Mouse (Mus musculus) CD4-positive, CD25-positive, alpha-beta regulatory T cell, adult 2 months (primary cell): ENCODE measurements around the gene Pnp2.
"Not testable (repeated sequence)": the region's sequence is repeated elsewhere in the genome, so short reads cannot be mapped to it uniquely, and the experiment has no call there.

Experiments
- DNase-seq: peaks from one replicate; pipeline ENCODE4 v3.0.0-alpha.2; 2012; ENCODE audit warnings: low read depth, low spot score

Pnp2 gene

DNA sequence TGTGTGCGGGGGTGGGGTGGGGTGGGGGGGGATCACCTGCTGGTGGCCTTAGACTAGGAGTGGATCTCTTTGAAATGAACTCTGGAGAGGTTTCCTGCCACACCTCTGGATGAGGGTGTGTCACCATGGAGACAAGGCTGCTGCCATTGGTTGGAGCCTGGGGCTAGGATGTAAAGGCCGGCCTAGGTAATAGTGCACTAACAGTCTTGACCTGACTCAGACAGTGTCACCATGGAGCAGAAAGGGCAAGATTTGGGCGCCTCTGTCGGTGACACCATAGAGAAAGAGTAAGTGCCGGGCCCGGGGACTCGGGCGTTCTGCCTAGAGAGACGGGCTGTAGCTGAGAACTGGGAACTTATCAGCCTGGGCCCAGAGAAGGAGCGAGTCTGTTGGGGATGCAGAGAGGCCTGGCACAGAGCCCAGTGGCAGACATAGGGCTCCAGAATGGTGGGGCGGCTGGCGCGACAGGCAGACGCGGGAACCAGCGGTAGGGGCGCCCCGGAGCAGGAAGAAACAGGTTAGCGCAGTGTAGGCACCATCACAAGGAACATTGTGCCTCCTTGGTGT, at the start of gene Pnp2:
Gene Pnp2 (plus strand): TSS at position 51 of the 567 bp plus-strand sequence.
- DNase-seq, result peak; percentile 59

DNA sequence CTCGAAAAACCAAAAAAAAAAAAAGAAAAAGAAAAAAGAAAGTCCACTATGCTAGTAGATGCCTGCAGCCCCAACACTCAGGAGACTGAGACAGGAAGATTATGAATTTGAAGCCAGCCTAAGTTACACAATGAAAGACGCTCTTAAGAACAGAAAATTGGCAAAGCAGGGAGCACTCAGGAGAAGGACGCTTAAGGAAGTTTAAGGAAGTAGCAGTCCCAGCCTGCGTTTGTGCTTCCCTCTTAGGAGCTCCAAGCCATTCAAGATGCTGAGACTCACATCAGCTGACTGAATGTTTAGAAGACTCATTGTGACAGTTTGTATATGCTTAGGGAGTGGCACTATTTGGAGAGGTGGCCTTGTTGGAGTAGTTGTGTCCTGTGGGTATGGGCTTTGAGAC, 47.7 kb upstream of the Pnp2 start:
- DNase-seq, result no peak

DNA sequence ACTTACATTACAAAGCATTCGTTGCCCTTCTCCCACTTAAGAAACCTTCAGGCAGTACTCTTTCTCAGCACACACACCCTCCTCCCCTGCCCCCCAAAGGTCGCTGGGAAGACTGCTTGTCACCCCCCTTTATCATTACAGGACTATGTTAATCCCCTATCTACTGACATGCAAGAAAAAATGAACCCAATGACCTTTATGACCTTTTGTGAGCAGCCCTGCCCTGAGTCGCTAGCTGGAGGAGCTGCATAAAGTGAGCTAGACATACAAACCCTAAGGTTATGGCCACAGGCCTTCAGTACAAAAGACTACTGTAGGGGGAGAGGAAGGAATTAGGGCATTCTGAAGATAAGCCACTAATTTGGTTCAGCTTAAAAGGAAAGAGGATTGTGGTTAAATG, 44.4 kb upstream of the Pnp2 start:
- DNase-seq, result no peak

DNA sequence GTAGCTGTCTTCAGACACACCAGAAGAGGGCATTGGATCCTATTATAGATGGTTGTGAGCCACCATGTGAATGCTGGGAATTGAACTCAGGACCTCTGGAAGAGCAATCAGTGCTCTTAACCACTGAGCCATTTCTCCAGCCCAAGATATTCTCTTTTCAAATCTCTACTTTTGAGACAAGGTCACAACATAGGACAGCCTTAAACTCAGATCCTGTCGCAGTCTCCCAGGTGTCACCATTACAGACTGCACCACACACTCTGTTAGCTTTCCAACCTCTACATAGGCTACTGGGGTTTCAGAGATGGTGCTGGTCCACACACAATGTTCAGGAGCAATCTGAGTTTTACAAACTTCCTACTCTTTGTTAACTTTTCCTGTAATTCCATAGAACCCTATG, 32.4 kb upstream of the Pnp2 start:
- peak; percentile 19 for DNase-seq

DNA sequence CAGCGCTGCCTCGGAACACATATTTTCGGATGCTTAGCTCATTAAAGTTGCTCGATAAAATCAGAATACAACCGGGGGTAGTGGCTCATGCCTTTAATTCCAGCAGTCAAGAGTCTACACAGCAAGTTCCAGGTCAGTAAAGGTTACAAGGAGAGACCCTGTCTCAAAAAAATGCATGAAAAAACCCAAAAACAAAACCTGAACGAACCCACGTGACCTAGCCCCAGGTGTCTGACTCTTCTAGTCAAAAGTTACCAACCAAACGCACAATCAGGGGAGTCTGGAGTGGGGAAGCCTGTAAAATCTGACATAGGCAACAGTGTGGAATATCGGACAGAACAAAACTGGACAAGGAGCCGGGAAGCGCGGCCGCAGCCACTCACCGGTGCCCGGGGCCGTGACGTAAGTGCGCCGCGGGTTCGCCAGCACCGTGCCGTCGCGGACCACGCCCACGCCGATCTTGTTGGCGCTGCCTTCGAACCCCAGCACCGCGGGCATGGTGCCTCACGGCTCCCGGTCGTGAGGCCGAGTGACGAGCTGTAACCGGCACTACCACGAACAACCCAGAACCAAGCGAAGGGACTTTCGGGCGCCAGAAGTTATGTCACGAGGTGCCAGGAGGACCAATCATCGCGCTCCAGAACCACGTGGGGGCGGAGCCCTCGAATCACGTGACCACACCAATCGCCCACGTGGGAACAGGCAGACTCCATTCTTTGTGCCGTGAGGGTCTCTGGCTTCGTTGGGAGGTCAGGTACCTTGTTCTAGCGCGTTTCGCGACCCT, 31.3 kb upstream of the Pnp2 start, which contains the start of the genes Osgep and Apex1:
Gene Osgep (minus strand): TSS at position 613 of the 784 bp plus-strand sequence.
Gene Apex1 (plus strand): TSS at position 688 of the 784 bp plus-strand sequence.
- DNase-seq, result peak; percentile 99

DNA sequence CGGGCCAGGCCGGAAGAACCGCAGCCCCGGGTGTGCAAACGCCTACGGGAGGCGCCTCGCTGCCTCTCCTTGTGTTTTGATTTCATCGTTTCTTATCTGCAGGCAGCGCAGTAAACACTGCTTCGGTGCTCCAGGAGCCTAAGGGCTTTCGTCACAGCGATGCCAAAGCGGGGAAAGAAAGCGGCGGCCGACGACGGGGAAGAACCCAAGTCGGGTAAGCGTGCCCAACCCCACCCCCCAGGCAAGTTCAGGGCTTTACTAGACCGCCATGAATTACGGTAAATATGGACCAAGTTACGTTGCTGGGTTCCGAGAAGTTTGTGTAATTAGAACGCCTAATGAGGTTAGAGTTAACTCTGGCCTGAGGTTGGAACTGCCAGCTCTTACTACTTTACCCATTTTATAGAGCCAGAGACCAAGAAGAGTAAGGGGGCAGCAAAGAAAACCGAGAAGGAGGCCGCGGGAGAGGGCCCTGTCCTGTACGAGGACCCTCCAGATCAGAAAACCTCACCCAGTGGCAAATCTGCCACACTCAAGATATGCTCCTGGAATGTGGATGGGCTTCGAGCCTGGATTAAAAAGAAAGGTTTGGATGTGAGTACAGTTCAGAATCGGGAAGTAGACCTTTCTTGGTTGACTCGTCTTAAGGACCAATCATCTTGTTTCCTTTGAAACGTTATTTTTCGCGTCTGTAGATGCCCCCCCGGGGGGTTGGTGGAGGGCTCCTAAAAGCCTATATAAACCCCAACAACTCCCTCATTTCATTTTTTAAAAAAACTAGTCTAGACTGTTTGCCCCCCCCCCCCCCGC, 30.5 kb upstream of the Pnp2 start:
- no peak for DNase-seq

DNA sequence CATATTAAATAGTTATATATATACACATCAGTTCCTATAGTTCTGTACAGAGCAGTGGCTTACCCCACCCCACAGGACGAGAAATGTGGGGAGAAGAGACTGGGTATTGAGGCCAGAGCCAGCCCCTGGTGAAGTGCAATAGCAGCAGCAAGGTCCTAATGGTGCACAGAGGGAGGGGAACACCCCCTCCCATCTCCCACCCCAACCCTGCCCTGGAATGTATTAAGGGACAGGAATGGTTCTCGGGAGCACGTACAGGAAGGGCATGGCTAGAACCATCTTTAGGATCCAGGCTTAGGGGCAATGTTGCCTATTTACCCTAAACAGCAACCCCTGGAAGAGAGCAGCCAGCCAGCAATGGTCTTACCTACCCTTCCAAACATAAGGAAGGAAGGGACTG, 28.4 kb upstream of the Pnp2 start:
- DNase-seq, result no peak

DNA sequence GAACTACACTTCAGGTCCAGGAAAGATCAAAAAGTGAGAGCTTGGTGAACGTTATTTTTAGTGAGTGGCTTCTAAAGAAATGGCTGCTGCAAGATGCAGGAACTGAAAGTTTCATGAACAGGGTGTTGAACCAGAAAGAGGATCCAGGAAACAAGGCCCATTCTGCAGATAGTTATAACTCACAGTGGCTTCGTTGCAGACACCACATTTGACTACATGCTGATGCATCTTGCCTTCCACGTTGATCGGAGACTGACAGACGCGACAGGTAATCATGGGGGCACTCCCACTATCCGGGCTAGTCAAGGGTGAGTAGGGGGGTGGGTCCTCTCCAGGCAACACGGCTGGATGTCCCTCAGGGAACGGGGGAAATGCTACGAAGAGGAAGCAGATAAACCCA, 25.8 kb upstream of the Pnp2 start:
- no peak for DNase-seq

DNA sequence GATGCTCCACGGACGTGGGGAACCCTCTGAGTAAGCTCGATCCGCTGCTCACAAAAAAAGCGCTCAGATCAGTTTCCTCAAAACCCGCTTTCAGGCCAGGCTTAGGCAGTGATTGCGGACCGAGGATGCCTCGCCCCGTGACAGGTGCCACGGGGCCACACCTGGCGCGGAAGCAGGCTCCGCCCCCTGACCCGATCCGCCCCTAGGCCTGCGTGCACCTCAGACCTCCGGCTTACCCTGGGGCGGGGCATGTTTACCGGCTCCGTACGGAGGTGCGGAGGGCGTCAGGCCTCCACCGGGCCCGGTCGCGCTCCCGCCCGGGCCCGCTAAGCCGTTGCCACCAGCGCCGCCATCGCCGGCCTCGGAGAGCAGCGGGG, 25.4 kb upstream of the Pnp2 start:
- DNase-seq, result peak; percentile 85

DNA sequence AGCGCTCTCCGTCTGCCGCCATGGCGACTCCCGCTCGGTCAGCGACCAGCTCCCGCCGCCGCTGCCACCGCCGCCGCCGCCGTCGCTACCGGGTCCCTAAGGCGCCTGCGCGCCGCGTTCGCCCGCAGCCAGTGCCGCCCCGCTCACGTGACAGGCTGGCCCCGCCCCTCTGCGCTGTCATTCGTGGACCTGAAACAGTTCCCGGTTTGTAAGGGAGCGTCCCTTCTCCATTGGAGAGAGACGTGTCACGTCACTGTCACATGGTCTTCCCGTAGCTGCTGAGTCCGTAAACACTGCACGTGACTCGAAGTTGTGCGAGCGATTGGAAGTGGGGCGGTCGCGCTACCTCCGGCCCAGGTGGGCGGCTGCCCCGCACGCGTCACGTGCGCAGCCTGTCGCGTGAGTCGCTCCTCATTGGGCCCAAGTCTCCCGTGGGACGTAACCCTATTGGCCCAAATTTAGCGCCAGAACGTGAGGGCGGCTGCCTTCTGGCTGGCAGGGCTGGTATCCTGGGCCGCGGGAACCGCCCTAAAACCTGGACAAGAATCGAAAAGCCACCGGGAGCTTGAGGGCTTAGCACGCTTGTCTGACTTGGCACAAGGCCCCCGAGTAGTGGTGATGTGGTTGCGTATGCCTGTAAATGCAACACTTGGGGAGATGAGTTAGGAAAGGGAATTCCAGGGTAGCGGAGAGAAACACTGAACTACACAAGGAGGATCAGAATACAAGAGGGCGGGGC, 24.9 kb upstream of the Pnp2 start, which contains the start of the genes Pip4p1 and Pnp:
Gene Pip4p1 (minus strand): TSS at position 103 of the 739 bp plus-strand sequence.
Gene Pnp (plus strand): TSS at position 329 of the 739 bp plus-strand sequence.
- peak; percentile 99 for DNase-seq

DNA sequence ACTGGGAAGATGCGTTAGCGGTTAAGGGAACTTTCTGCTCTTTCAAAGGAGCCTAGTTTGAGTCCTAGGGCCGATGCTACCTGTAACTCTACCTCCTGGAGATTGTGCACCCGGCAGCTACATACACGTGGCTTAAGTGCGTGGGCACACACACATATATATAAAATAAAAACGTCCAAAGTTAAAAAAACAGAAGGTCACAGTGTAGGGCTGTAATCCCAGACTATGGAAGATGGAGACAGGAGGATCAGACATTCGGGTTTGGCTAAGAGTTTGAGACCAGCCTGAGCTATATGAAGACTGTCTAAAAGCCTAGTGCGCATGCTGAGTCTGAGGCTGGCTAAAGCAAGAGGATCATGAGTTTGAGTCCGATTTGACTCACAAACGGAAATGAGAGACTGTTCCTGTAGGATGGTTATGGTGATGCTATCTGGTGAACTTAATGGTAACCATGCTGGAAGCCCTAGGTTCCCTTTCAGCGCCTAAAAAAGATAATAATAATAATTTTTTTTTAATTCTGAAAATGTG, 24.2 kb upstream of the Pnp2 start:
- DNase-seq, result no peak

DNA sequence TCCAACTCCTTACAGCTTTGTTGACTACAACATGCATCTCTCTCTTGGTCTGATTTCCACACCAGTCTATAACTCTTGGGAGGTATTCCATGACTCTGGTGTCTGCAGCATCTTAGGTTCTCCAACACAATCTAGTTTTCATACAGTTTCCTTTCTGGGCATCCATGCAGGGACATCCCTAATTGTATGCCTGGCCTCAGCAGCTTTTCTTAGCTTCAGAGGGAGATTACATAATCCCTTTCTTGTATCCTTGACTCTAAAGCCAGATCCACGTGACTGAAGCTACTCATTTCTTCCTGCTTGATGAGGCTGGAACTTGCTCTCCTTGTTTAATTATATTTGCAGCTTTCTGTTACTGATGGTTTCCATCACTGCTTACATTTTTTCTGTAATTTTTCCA, 19.1 kb upstream of the Pnp2 start:
- DNase-seq, result no peak

DNA sequence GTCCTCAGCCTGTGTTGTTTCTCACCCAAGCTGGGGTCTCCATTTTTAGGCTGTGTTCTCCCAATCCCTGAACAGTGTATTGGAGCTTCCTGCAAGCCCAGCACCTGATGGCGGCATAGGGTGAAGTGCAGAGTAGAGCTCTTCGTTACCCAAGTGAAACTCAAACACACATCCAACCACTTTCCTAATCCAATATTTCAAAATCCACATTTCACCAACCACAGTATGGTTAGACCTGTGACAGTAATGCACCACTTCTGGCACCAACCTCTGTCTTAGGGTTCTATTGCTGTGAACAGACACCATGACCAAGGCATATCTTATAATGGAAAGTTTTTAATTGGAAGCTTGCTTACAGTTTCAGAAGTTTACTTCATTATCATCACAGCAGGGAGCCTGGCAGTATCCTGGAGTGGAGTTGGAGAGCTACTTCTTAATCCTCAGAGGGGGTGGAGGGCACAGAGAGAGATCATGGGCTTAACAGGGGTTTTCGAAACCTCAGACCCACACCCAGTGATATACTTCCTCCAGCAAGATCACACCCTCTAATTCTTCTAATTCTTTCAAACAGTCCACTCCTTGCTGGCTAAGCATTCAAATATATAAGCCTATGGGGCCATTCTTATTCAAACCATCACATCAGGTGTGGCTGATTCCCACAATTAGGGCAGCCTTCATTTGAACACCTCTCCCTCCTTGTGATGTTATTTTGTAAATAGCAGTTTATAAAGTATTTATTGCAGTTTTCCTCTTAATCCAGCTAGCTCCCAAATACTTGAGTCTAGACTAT, 17.5 kb upstream of the Pnp2 start:
- no peak for DNase-seq

DNA sequence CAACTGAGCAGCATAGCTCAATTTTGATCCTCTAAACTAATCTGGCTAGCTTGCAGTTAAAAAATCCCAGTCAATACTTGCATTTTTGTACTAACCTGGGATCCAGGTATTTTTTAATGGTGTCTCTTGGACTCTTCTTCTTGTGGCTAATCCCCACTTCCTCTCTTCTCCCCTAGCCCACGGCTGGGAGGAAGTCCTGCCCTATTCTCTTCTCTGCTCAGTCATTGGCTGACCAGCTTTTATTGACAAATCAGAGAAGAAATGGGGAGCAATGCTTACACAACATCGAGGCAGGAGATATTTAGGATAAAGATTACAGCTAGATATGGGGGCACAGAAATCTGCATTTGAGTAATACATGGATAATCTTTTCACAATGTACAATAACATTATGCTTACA, 16.9 kb upstream of the Pnp2 start:
- DNase-seq, result peak; percentile 50

DNA sequence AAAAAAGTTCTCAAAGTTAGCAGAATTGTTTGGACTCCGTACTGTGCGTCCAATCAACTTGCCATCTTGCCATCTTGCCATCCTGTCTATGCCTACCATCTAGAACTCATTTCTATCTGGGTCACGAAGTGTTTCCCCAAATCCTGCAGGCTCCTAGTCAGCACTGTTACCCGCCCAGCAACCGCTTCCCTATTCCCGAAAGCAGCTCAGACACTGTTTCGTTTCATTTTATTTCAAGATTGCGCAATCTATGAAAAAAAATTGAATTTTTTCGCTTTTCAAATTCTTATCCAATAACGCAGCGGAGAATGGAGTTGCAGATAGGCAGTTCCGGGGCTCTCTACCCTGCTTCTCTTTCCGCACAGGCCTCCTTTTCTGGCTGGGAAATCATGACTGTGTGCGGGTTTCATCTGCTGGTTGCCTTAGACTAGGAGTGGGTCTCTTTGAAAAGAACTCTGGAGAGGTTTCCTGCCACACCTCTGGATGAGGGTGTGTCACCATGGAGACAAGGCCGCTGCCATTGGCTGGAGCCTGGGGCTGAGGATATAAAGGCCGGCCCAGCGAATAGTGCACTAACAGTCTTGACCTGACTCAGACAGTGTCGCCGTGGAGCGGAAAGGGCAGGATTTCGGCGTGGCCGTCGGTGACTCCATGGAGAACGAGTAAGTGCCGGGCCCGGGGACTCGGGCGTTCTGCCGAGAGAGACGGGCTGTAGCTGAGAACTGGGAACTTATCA, 11.7 kb upstream of the Pnp2 start, which contains the start of gene Gm49342:
Gene Gm49342 (plus strand): TSS at position 586 of the 736 bp plus-strand sequence.
- peak; percentile 90 for DNase-seq

DNA sequence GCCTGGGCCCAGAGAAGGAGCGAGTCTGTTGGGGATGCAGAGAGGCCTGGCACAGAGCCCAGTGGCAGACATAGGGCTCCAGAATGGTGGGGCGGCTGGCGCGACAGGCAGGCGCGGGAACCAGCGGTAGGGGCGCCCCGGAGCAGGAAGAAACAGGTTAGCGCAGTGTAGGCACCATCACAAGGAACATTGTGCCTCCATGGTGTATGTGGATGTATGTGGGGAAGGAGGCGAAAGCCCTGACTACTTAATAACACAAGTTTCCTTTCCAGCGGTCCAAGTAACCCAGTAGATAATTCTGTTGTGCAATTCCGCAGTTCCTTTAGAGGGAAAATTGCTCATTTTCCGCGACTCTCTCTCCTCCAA, 11.1 kb upstream of the Pnp2 start:
- DNase-seq, result peak; percentile 81

DNA sequence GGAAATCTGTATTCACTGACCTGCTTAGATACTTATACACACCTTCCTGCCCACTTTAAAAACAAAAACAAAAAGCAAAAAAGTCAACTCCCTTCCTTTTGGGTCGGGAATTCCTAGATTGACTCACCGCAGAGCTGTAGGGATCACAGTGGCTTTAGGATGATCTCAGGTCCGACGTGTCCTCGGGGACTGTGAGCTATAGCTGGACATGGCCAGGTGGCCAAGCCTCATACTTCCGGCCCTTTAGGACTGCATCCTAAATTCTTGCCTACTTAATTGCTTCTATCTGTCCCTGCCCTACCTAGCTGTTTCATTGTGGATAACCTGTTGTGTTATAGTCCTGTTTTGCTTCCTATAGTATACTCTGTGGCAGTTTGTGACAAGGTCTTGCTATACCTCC, 10.7 kb upstream of the Pnp2 start:
- DNase-seq, result not testable (repeated sequence)

DNA sequence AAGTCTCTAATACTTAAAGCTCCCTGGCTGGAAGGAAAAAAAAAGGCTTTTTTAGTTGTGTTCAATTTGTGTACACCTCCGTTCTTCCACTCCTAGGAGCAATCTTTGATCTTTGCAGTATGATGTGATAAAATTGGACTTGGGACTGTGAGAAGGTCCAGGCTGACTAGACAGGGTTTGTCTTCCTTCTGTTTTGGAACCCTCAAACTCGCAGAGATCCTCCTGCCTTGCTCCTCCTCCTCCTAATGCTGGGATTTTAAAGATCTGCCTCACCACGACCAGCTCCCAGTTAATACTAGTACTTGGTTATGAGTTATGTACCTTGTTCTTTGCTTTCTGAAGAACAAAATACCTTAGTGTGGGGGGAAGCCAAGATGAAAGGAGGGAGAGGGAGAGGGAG, 10.3 kb upstream of the Pnp2 start:
- DNase-seq, result not testable (repeated sequence)

DNA sequence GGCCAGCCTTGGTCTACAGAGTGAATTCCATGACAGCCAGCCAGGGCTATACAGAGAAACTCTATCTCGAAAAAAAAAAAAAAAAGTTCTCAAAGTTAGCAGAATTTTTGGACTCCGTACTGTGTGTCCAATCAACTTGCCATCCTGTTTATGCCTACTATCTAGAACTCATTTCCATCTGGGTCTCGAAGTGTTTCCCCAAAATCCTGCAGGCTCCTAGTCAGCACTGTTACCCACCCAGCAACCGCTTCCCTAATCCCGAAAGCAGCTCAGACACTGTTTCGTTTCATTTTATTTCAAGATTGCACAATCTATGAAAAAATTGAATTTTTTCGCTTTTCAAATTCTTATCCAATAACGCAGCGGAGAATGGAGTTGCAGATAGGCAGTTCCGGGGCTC, 305 bp upstream of the Pnp2 start:
- no peak for DNase-seq

DNA sequence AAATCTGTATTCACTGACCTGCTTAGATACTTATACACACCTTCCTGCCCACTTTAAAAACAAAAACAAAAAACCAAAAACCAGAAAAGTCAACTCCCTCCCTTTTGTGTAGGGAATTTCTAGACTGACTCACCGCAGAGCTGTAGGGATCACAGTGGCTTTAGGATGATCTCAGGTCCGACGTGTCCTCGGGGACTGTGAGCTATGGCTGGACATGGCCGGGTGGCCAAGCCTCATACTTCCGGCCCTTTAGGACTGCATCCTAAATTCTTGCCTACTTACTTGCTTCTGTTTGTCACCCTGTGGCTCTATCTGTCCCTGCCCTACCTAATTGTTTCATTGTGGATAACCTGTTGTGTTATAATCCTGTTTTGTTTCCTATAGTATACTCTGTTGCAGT, 932 bp downstream of the Pnp2 start:
- not testable (repeated sequence) for DNase-seq
